Comparison of ENCODE assay signal across 16 mouse cellular contexts in genomic region chr15:78330706-78331105, GRCm38 (mm10).
"Had no signal": no experiment of that assay in that cellular context is flagged by ENCODE, and none has a peak within 500 bp of the region (broad histone marks: within the 10 kb centered on the region; RNA-seq: fewer than 3 reads in every experiment).

No protein-coding gene starts in this region.

- H3K27ac ChIP-seq: kidney, embryonic 15.5 days; left cerebral cortex, adult 2 months; limb, embryonic 12.5 days; liver, embryonic 13.5 days; lung, embryonic 15.5 days; macrophage; midbrain, embryonic 10.5 days; neural tube, embryonic 12.5 days had no signal

- DNase-seq: kidney, adult 2 months; kidney, postnatal 14 days; liver, postnatal 0 days; lung, postnatal 14 days; midbrain, embryonic 14.5 days; right cerebral cortex, postnatal 4 days; spleen, adult 18-20 months; thymus, postnatal 36 days had no signal

- H3K9me3 ChIP-seq: kidney, embryonic 15.5 days; limb, embryonic 12.5 days; liver, embryonic 13.5 days; lung, embryonic 15.5 days; midbrain, embryonic 10.5 days; neural tube, embryonic 12.5 days had no signal

- H3K4me1 ChIP-seq: kidney, embryonic 15.5 days; limb, embryonic 12.5 days; lung, embryonic 15.5 days; neural tube, embryonic 12.5 days had no signal

- H3K4me2 ChIP-seq: kidney, embryonic 15.5 days; limb, embryonic 12.5 days; liver, embryonic 13.5 days; lung, embryonic 15.5 days; neural tube, embryonic 12.5 days had no signal

- H3K9ac ChIP-seq: kidney, embryonic 15.5 days; limb, embryonic 12.5 days; liver, embryonic 13.5 days; liver, postnatal 0 days; lung, embryonic 15.5 days; neural tube, embryonic 12.5 days had no signal

- H3K27me3 ChIP-seq: kidney, embryonic 15.5 days; limb, embryonic 12.5 days; liver, embryonic 13.5 days; lung, embryonic 15.5 days; neural tube, embryonic 12.5 days had no signal

- H3K4me3 ChIP-seq: kidney, embryonic 15.5 days; left cerebral cortex, adult 2 months; limb, embryonic 12.5 days; liver, embryonic 13.5 days; lung, embryonic 15.5 days; midbrain, embryonic 10.5 days; neural tube, embryonic 12.5 days had no signal

- ATAC-seq: liver, postnatal 0 days had no signal

- H3K36me3 ChIP-seq: kidney, embryonic 15.5 days; limb, embryonic 12.5 days; liver, embryonic 13.5 days; lung, embryonic 15.5 days; midbrain, embryonic 10.5 days; neural tube, embryonic 12.5 days had no signal
